Mouse (Mus musculus) heart, embryonic 11.5 days (tissue): Measurements from ENCODE around the gene Gm45716. TPM values are rescaled to one million over a fixed set of nuclear protein-coding genes. Genes with fewer than 3 reads are reported as not detected.
"Not testable (repeated sequence)": the region's sequence is repeated elsewhere in the genome, so short reads cannot be mapped to it uniquely, and the experiment has no call there.

Experiments used
- ATAC-seq: fragments of 200-750 bp; cut with Nextera tagmentation; replicated peaks from 2 replicates; pipeline ENCODE4 v1.8.0; 2017; ENCODE audit warnings: moderate library complexity; ENCODE audit not compliant: insufficient number of reproducible peaks, low FRiP score, low TSS enrichment
- H3K27ac ChIP-seq: fragments of 300-500 bp; sonication (generic); 2 replicates; pipeline ENCODE4 v1.5.1; 2014; ENCODE audit warnings: mild to moderate bottlenecking, low read depth, low read length
- H3K27me3 ChIP-seq: fragments of 300-500 bp; sonication (generic); 2 replicates; pipeline ENCODE4 v1.6.1; 2014; ENCODE audit warnings: mild to moderate bottlenecking, low read length, mixed read lengths; ENCODE audit not compliant: control insufficient read depth, insufficient read depth
- H3K36me3 ChIP-seq: fragments of 300-500 bp; sonication (generic); 2 replicates; pipeline ENCODE4 v1.6.1; 2014; ENCODE audit warnings: mild to moderate bottlenecking, low read length, moderate library complexity, mixed read lengths; ENCODE audit not compliant: control insufficient read depth, insufficient read depth
- H3K4me1 ChIP-seq: fragments of 300-500 bp; sonication (generic); 2 replicates; pipeline ENCODE4 v1.6.1; 2014; ENCODE audit warnings: low read length; ENCODE audit not compliant: control insufficient read depth, insufficient read depth
- H3K4me2 ChIP-seq: fragments of 300-500 bp; sonication (generic); 2 replicates; pipeline ENCODE4 v1.6.1; 2014; ENCODE audit warnings: mild to moderate bottlenecking, moderate library complexity
- H3K4me3 ChIP-seq: fragments of 300-500 bp; sonication (generic); 2 replicates; pipeline ENCODE4 v1.5.1; 2014; ENCODE audit warnings: low read depth, low read length
- H3K9ac ChIP-seq: fragments of 300-500 bp; sonication (generic); 2 replicates; pipeline ENCODE4 v1.6.1; 2014; ENCODE audit warnings: mild to moderate bottlenecking, low read depth, low read length, moderate library complexity
- H3K9me3 ChIP-seq: fragments of 300-500 bp; sonication (generic); replicated peaks from 2 replicates; pipeline ENCODE4 v1.6.1; 2016; ENCODE audit warnings: low read length; ENCODE audit not compliant: control insufficient read depth
- WGBS: fragments of 180-500 bp; shearing (Covaris S2); extraction: QIAGEN DNeasy Blood & Tissue Kit; methylation state at CpG from one replicate; pipeline ENCODE4 v1.1.7; 2014; ENCODE audit not compliant: insufficient replicate concordance; 5-methylcytosine and 5-hydroxymethylcytosine counted together
- polyA plus RNA-seq: library from polyadenylated mRNA; unstranded; fragments of >200 nt; fragmentation: Nextera tagmentation; extraction: Ambion mirVana; gene quantifications from 2 replicates; pipeline ENCODE4 v1.2.1, GENCODE M21; 2014

Gene Gm45716
- polyA plus RNA-seq, 1 experiment from 2014 or later, result 50.9 TPM

- no peaks in the 10 kb centered on the region for H3K9me3 ChIP-seq
- 64% methylated on average over 1 of the region's 1 CpGs for WGBS
- ATAC-seq, result no peak
- H3K4me3 ChIP-seq, result no peak overlapping the region
- H3K27me3 ChIP-seq, result no peaks in the 10 kb centered on the region
- H3K36me3 ChIP-seq, result no peaks in the 10 kb centered on the region; the same call in 1 of the 2 replicates
- no peaks in the 10 kb centered on the region for H3K4me1 ChIP-seq
- H3K27ac ChIP-seq, result no peak overlapping the region
- H3K9ac ChIP-seq, result no peak overlapping the region
- no peak overlapping the region for H3K4me2 ChIP-seq
These were observed 86.7 kb downstream of the Gm45716 start for GRCm38 (mm10) chr11:90274187-90274586.

GRCm38 (mm10) chr11:90275663-90276062, 88.2 kb downstream of the Gm45716 start:
- H3K27ac ChIP-seq, result no peak overlapping the region
- 84% methylated on average over 7 of the region's 7 CpGs for WGBS
- no peak overlapping the region for H3K4me2 ChIP-seq
- no peak for ATAC-seq
- no peak overlapping the region for H3K4me3 ChIP-seq
- H3K9ac ChIP-seq, result no peak overlapping the region
- no peaks in the 10 kb centered on the region for H3K4me1 ChIP-seq
- H3K27me3 ChIP-seq, result no peaks in the 10 kb centered on the region
- no peaks in the 10 kb centered on the region for H3K9me3 ChIP-seq
- H3K36me3 ChIP-seq, result no peaks in the 10 kb centered on the region; the same call in 1 of the 2 replicates

GRCm38 (mm10) chr11:90276150-90276549, 88.7 kb downstream of the Gm45716 start:
- WGBS, result 83% methylated on average over 8 of the region's 8 CpGs
- Histone ChIP-seq H3K4me2 (no peak overlapping the region), H3K4me3 (no peak overlapping the region), H3K4me1 (no peaks in the 10 kb centered on the region), H3K27me3 (no peaks in the 10 kb centered on the region), H3K9me3 (no peaks in the 10 kb centered on the region), H3K9ac (no peak overlapping the region), H3K27ac (no peak overlapping the region), H3K36me3 (no peaks in the 10 kb centered on the region; the same call in 1 of the 2 replicates)
- ATAC-seq, result no peak

- no peaks in the 10 kb centered on the region for H3K9me3 ChIP-seq
- no peak overlapping the region for H3K4me3 ChIP-seq
These were observed 89.1 kb downstream of the Gm45716 start for GRCm38 (mm10) chr11:90276561-90276960.

GRCm38 (mm10) chr11:90280069-90280468, 92.6 kb downstream of the Gm45716 start:
- Histone ChIP-seq H3K36me3 (no peaks in the 10 kb centered on the region), H3K4me2 (no peak overlapping the region), H3K4me1 (no peaks in the 10 kb centered on the region), H3K9ac (no peak overlapping the region), H3K9me3 (no peaks in the 10 kb centered on the region), H3K4me3 (no peak overlapping the region), H3K27ac (no peak overlapping the region), H3K27me3 (no peaks in the 10 kb centered on the region)
- 86% methylated on average over 5 of the region's 5 CpGs for WGBS
- no peak for ATAC-seq

More at GRCm38 (mm10) chr11:90276561-90276960, 89.1 kb downstream of the Gm45716 start:
- Histone ChIP-seq H3K9ac (no peak overlapping the region), H3K27me3 (no peaks in the 10 kb centered on the region), H3K4me2 (no peak overlapping the region), H3K36me3 (no peaks in the 10 kb centered on the region), H3K27ac (no peak overlapping the region), H3K4me1 (no peaks in the 10 kb centered on the region)
- WGBS, result 90% methylated on average over 12 of the region's 12 CpGs
- ATAC-seq, result no peak

GRCm38 (mm10) chr11:90281943-90282342, 94.5 kb downstream of the Gm45716 start:
- not testable (repeated sequence) for H3K9me3 ChIP-seq

GRCm38 (mm10) chr11:90283159-90283558, 95.7 kb downstream of the Gm45716 start:
- Histone ChIP-seq H3K36me3 (no peaks in the 10 kb centered on the region), H3K4me3 (no peak overlapping the region), H3K9me3 (no peaks in the 10 kb centered on the region), H3K4me1 (no peaks in the 10 kb centered on the region), H3K27me3 (no peaks in the 10 kb centered on the region), H3K9ac (no peak overlapping the region), H3K27ac (no peak overlapping the region), H3K4me2 (no peak overlapping the region)
- ATAC-seq, result no peak
- WGBS, result 33% methylated on average over 4 of the region's 4 CpGs

More at GRCm38 (mm10) chr11:90281943-90282342, 94.5 kb downstream of the Gm45716 start:
- not testable (repeated sequence) for ATAC-seq, H3K27ac ChIP-seq, H3K36me3 ChIP-seq, H3K4me1 ChIP-seq, H3K9ac ChIP-seq, H3K4me3 ChIP-seq, H3K27me3 ChIP-seq, H3K4me2 ChIP-seq
- WGBS, result 76% methylated on average over 2 of the region's 2 CpGs

- no peak overlapping the region for H3K4me2 ChIP-seq
- H3K27ac ChIP-seq, result no peak overlapping the region
- no peak overlapping the region for H3K9ac ChIP-seq
- H3K4me3 ChIP-seq, result no peak overlapping the region
- 68% methylated on average over 6 of the region's 6 CpGs for WGBS
- no peaks in the 10 kb centered on the region for H3K27me3 ChIP-seq
- H3K4me1 ChIP-seq, result no peaks in the 10 kb centered on the region
- no peaks in the 10 kb centered on the region for H3K9me3 ChIP-seq
- H3K36me3 ChIP-seq, result no peaks in the 10 kb centered on the region
- ATAC-seq, result no peak
These were observed 96.1 kb downstream of the Gm45716 start for GRCm38 (mm10) chr11:90283601-90284000.

GRCm38 (mm10) chr11:90284079-90284478, 96.6 kb downstream of the Gm45716 start:
- Histone ChIP-seq H3K27me3 (no peaks in the 10 kb centered on the region), H3K27ac (no peak overlapping the region), H3K9ac (no peak overlapping the region), H3K4me3 (no peak overlapping the region), H3K36me3 (no peaks in the 10 kb centered on the region), H3K4me1 (no peaks in the 10 kb centered on the region), H3K4me2 (no peak overlapping the region), H3K9me3 (no peaks in the 10 kb centered on the region)
- no peak for ATAC-seq
- 56% methylated on average over 2 of the region's 2 CpGs for WGBS
